Mouse (Mus musculus) gastrocnemius, adult 8-10 months (tissue): ENCODE data around the gene Pex11b. TPM values are rescaled to one million over a fixed set of nuclear protein-coding genes. Genes with fewer than 3 reads are reported as not detected.
"Not testable (repeated sequence)": the region's sequence is repeated elsewhere in the genome, so short reads cannot be mapped to it uniquely, and the experiment has no call there.

Experiments
- DNase-seq, 2 experiments: peaks; one replicate each; pipeline ENCODE4 v3.0.0; 2022; ENCODE audit warnings: low spot score in 2 of 2
- total RNA-seq, 4 experiments: library from RNA; stranded (reverse); gene quantifications; 2 replicates each; pipeline ENCODE4 v1.2.4; 2022

Gene Pex11b
- total RNA-seq, 4 experiments from 2014 or later = 23.3 to 31.3 (median 28.0) TPM

DNA sequence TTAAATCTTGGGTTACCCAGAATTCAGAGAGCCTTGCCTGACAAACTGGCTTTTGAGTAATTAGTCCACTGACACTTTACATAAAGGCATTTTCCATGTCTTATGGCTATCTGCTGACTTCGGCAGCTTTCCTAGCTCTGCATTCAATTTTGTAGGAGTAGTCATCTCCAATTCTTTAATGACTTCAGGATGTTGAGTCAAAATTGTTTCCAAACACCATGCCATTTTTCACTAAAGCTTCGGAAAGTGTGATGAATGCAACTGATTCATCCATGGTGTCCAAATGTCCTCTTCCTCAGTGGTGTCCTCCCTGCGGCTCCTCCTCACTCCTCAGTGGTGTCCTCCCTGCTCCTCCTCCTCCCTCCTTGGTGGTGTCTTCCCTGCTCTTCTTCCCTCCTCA is 17.2 kb upstream of the Pex11b start:
- DNase-seq = no peak

- DNase-seq = no peak
Observed at GRCm38 (mm10) chr3:96623201-96623600, 12.0 kb upstream of the Pex11b start.

GRCm38 (mm10) chr3:96629729-96630600 is 5.2 kb upstream of the Pex11b start, which contains the start of gene Rbm8a:
Gene Rbm8a (plus strand): TSS chr3:96629933.
- peak; percentile 93 to 94 for DNase-seq

- no peak for DNase-seq
Observed at GRCm38 (mm10) chr3:96632058-96632457, 3.1 kb upstream of the Pex11b start.

- no peak for DNase-seq
Observed at GRCm38 (mm10) chr3:96634015-96634414, 1.2 kb upstream of the Pex11b start.

GRCm38 (mm10) chr3:96635906-96636305 is 730 bp downstream of the Pex11b start:
- no peak for DNase-seq

DNA sequence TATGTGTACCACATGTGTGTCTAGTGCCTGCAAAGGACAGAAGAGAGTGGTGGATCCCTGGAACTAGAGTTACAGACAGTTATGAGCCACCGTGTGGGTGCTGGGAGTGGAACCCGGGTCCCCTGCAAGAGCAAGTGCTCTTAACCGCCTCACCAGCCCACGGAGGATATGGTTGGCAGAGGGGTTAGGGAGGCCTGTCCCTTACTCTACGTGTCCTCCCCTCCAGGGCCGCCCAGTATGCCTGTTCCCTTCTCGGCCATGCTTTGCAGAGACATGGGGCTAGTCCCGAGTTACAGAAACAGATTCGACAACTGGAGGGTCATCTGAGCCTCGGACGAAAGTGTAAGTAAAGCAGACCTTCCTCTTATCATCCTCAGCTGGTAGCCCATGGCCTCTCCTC is 1.3 kb downstream of the Pex11b start:
- DNase-seq = no peak

DNA sequence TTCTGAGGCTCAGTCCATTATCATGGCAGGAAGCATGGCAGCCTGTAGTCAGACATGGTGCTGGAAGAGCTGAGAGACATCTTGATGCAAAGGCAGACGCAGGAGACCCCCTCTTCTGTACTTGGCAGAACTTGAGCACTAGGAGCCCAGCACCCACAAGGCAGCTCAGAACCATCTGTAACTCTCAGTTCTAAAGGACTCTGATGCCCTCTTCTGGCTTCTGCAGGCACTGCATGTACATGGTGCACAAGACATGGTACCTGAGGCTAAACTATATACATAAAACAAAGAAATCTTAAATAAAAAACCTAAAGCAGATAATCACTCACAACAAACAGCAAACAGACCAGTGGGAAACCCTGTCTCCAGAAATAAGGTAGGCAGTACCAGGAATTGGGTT is 4.0 kb downstream of the Pex11b start:
- peak; percentile 26 to 39 for DNase-seq

DNA sequence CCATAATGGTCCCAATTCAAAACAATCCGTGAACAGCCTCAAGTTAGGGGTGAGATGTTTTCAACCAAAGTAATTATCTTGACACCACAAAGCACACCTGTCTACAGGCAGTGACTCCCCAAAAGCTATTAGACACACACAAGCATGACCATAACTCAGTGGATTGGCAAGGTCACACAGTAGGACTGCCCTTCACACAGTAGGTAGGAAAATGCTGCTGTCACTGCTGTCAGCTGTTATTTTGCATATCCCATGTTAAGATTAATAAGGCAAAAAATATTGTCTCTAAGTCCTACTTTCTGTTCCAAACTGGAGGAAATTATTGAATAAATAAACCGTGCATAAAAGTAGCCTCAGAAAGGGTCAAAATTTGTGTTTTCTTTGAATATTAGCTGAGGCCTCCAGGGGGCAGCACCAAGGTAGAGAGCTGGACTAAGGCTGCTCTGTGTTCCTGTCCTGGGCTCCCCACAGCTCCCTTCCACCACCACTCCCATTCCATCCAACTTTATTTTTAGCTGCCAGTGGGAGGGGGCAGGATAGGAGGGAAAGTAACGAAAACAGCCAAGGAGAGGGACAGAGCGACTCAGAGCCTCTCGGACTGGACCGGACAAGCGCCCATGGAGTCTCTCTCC is 10.0 kb downstream of the Pex11b start, which contains the start of gene Itga10:
TSS of gene Itga10 (plus strand) at position 567 of the 632 bp plus-strand sequence.
- peak; percentile 18 to 25 for DNase-seq

DNA sequence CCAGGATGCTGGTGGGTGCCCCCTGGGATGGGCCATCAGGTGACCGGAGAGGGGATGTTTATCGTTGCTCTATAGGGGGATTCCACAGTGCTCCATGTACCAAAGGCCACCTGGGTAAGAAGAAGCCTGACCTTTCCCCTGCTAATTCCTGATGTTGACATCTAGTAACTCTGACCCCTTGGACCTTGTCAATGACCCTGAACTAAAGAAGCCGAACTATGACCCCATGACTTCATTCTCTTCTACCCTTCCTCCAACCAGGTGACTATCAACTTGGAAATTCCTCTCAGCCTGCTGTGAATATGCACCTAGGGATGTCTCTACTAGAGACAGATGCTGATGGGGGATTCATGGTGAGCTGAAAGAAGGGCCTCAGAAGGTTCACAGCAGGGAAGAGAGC is 12.2 kb downstream of the Pex11b start:
- DNase-seq = no peak

GRCm38 (mm10) chr3:96660901-96661300 is 25.7 kb downstream of the Pex11b start:
- no peak for DNase-seq

- no peak for DNase-seq
Observed at GRCm38 (mm10) chr3:96662731-96663316, 27.6 kb downstream of the Pex11b start.

- peak; percentile 72 to 75 for DNase-seq
Observed at GRCm38 (mm10) chr3:96663432-96664239, 28.5 kb downstream of the Pex11b start.

- DNase-seq = not testable (repeated sequence)
Observed at GRCm38 (mm10) chr3:96665732-96666363, 30.7 kb downstream of the Pex11b start.

GRCm38 (mm10) chr3:96666916-96667315 is 31.7 kb downstream of the Pex11b start:
- no peak for DNase-seq

GRCm38 (mm10) chr3:96667316-96667715 is 32.1 kb downstream of the Pex11b start:
- DNase-seq = no peak

- DNase-seq = no peak
Observed at GRCm38 (mm10) chr3:96668424-96669067, 33.4 kb downstream of the Pex11b start.

- peak; percentile 54 to 79 for DNase-seq
Observed at GRCm38 (mm10) chr3:96669727-96670468, 34.7 kb downstream of the Pex11b start, which contains the start of gene Ankrd35. Gene Ankrd35 (plus strand): TSS chr3:96670131.

DNA sequence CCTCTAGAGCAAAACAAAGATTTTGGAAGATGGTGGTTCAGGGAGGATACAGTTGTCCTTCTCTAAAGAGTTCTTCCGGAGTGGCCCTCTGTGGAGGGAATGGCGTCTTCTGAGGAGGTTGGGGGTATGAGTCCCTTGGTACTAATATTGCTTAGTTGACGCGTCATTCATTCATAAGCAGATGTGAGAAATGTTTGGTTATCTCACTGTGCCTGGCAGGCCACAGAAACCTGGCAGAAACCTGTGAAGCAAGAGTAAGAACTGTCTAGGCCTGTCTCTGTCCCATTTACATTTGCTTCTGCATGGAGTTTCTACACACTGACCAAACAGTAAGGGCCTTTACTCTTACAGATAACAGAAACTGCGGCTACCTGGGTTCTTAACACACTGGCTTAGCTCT is 36.3 kb downstream of the Pex11b start:
- DNase-seq = no peak
